Mouse (Mus musculus) MEL (cell line): Measurements from ENCODE around the gene Ube3b. TPM values are rescaled to one million over a fixed set of nuclear protein-coding genes. Genes with fewer than 3 reads are reported as not detected.

ENCODE experiments used
- DNase-seq: peaks from one replicate; pipeline ENCODE4 v3.0.0; 2011; ENCODE audit warnings: low read depth, low spot score
- H3K27ac ChIP-seq: 2 replicates; pipeline ENCODE4 v1.5.1; 2012; ENCODE audit warnings: low read depth, mild to moderate bottlenecking, control low read depth, low read length, moderate library complexity; ENCODE audit not compliant: control insufficient read depth
- H3K27me3 ChIP-seq, 2 experiments: fragments of 150-350 bp in 1 of 2; sonication (generic) in 1 of 2; 2 replicates each; pipeline ENCODE4 v1.6.1; 2012; ENCODE audit warnings: low read length in 2 of 2, mild to moderate bottlenecking in 2 of 2, improper control_type of control experiment in 1 of 2, moderate library complexity in 1 of 2; ENCODE audit not compliant: insufficient read depth in 2 of 2, control insufficient read depth in 1 of 2
- H3K36me3 ChIP-seq, 2 experiments: 2 replicates each; pipeline ENCODE4 v1.6.1; 2012 to 2014; ENCODE audit warnings: low read length in 2 of 2, improper control_type of control experiment in 1 of 2, inconsistent platforms in 1 of 2, mild to moderate bottlenecking in 1 of 2; ENCODE audit not compliant: insufficient read depth in 2 of 2, control insufficient read depth in 1 of 2
- H3K4me1 ChIP-seq, 2 experiments: fragments of 150-350 bp in 1 of 2; sonication (generic) in 1 of 2; 2 replicates each; pipeline ENCODE4 v1.6.1; 2012; ENCODE audit warnings: low read length in 2 of 2, improper control_type of control experiment in 1 of 2, mild to moderate bottlenecking in 1 of 2; ENCODE audit not compliant: insufficient read depth in 2 of 2, control insufficient read depth in 1 of 2
- H3K4me3 ChIP-seq, 2 experiments: fragments of 150-350 bp in 1 of 2; sonication (generic) in 1 of 2; 2 replicates each; pipeline ENCODE4 v1.5.1; 2012; ENCODE audit warnings: low read depth in 2 of 2, low read length in 2 of 2, mild to moderate bottlenecking in 2 of 2, moderate library complexity in 2 of 2, control low read depth in 1 of 2, improper control_type of control experiment in 1 of 2; ENCODE audit not compliant: control insufficient read depth in 1 of 2, insufficient read depth in 1 of 2
- H3K79me2 ChIP-seq: 2 replicates; pipeline ENCODE4 v1.6.1; 2012; ENCODE audit warnings: mild to moderate bottlenecking, low read length, moderate library complexity; ENCODE audit not compliant: control insufficient read depth, poor library complexity, insufficient read depth
- H3K9ac ChIP-seq: 2 replicates; pipeline ENCODE4 v1.6.1; 2012; ENCODE audit warnings: low read depth, mild to moderate bottlenecking, control low read depth, low read length, moderate library complexity; ENCODE audit not compliant: control insufficient read depth, poor library complexity, severe bottlenecking
- H3K9me3 ChIP-seq: fragments of 150-350 bp; sonication (generic); replicated peaks from 2 replicates; pipeline ENCODE4 v1.6.1; 2012; ENCODE audit warnings: mild to moderate bottlenecking, low read length, improper control_type of control experiment, moderate library complexity; ENCODE audit not compliant: insufficient read depth
- BHLHE40 ChIP-seq: IDR thresholded peaks from 2 replicates; pipeline ENCODE4 v1.6.1; 2012; ENCODE audit warnings: low read depth, mild to moderate bottlenecking, inconsistent platforms, low read length, improper control_type of control experiment, borderline replicate concordance
- CTCF ChIP-seq, 3 experiments: IDR thresholded peaks in 2 of 3; conservative IDR thresholded peaks in 1 of 3; 2 replicates each; pipeline ENCODE4 v1.5.1; 2011 to 2012; ENCODE audit warnings: low read length in 3 of 3, low read depth in 2 of 3, mild to moderate bottlenecking in 2 of 3, improper control_type of control experiment in 1 of 3, inconsistent platforms in 1 of 3, mixed read lengths in 1 of 3, moderate library complexity in 1 of 3; ENCODE audit not compliant: control insufficient read depth in 1 of 3, insufficient read depth in 1 of 3, poor library complexity in 1 of 3, severe bottlenecking in 1 of 3
- E2F4 ChIP-seq: IDR thresholded peaks from 2 replicates; pipeline ENCODE4 v1.6.1; 2011; ENCODE audit warnings: low read depth, low read length, improper control_type of control experiment, borderline replicate concordance
- ELF1 ChIP-seq: IDR thresholded peaks from 2 replicates; pipeline ENCODE4 v1.6.1; 2014; ENCODE audit warnings: low read depth, mild to moderate bottlenecking, inconsistent platforms, low read length, improper control_type of control experiment, moderate library complexity
- EP300 ChIP-seq, 2 experiments: IDR thresholded peaks; 2 replicates each; pipeline ENCODE4 v1.6.1; 2011; ENCODE audit warnings: improper control_type of control experiment in 2 of 2, low read length in 2 of 2, low read depth in 1 of 2, mild to moderate bottlenecking in 1 of 2
- ETS1 ChIP-seq: IDR thresholded peaks from 2 replicates; pipeline ENCODE4 v1.6.1; 2012; ENCODE audit warnings: low read depth, mild to moderate bottlenecking, inconsistent platforms, low read length, improper control_type of control experiment, moderate library complexity
- GATA1 ChIP-seq: IDR thresholded peaks from 2 replicates; pipeline ENCODE4 v1.6.1; 2011; ENCODE audit warnings: low read depth, low read length, improper control_type of control experiment
- HCFC1 ChIP-seq: IDR thresholded peaks from 2 replicates; pipeline ENCODE4 v1.6.1; 2012; ENCODE audit warnings: low read depth, mild to moderate bottlenecking, inconsistent platforms, low read length, improper control_type of control experiment, moderate library complexity
- KAT2A ChIP-seq: conservative IDR thresholded peaks from 2 replicates; pipeline ENCODE4 v1.6.1; 2012; ENCODE audit warnings: low read depth, low read length, improper control_type of control experiment, inconsistent platforms
- MAFK ChIP-seq: IDR thresholded peaks from 2 replicates; pipeline ENCODE4 v1.6.1; 2011; ENCODE audit warnings: low read depth, mild to moderate bottlenecking, low read length, improper control_type of control experiment, borderline replicate concordance
- MYB ChIP-seq: IDR thresholded peaks from 2 replicates; pipeline ENCODE4 v1.6.1; 2011; ENCODE audit warnings: mild to moderate bottlenecking, low read depth, low read length, improper control_type of control experiment
- MYC ChIP-seq: IDR thresholded peaks from 2 replicates; pipeline ENCODE4 v1.6.1; 2011; ENCODE audit warnings: low read depth, mild to moderate bottlenecking, low read length, improper control_type of control experiment, moderate library complexity
- NRF1 ChIP-seq: IDR thresholded peaks from 2 replicates; pipeline ENCODE4 v1.6.1; 2014; ENCODE audit warnings: low read depth, mild to moderate bottlenecking, inconsistent platforms, low read length, improper control_type of control experiment, moderate library complexity; ENCODE audit not compliant: poor library complexity, insufficient read depth, severe bottlenecking
- POLR2A ChIP-seq, 2 experiments: IDR thresholded peaks; 2 replicates each; pipeline ENCODE4 v1.6.1; 2011 to 2012; ENCODE audit warnings: low read length in 2 of 2, mild to moderate bottlenecking in 2 of 2, control low read depth in 1 of 2, improper control_type of control experiment in 1 of 2, low read depth in 1 of 2, moderate library complexity in 1 of 2; ENCODE audit not compliant: control insufficient read depth in 1 of 2, insufficient read depth in 1 of 2, poor library complexity in 1 of 2
- RAD21 ChIP-seq: IDR thresholded peaks from 2 replicates; pipeline ENCODE4 v1.6.1; 2011; ENCODE audit warnings: mild to moderate bottlenecking, low read depth, low read length, improper control_type of control experiment
- RCOR1 ChIP-seq: IDR thresholded peaks from 2 replicates; pipeline ENCODE4 v1.6.1; 2012; ENCODE audit warnings: low read depth, mild to moderate bottlenecking, inconsistent platforms, low read length, improper control_type of control experiment
- SIN3A ChIP-seq: IDR thresholded peaks from 2 replicates; pipeline ENCODE4 v1.6.1; 2012; ENCODE audit warnings: low read length, improper control_type of control experiment, inconsistent platforms
- SMC3 ChIP-seq: IDR thresholded peaks from 2 replicates; pipeline ENCODE4 v1.6.1; 2011; ENCODE audit warnings: low read depth, low read length, improper control_type of control experiment
- TAL1 ChIP-seq: IDR thresholded peaks from 2 replicates; pipeline ENCODE4 v1.6.1; 2012; ENCODE audit warnings: mild to moderate bottlenecking, inconsistent platforms, low read length, moderate library complexity, mixed read lengths
- TBP ChIP-seq: IDR thresholded peaks from 2 replicates; pipeline ENCODE4 v1.8.0; 2011; ENCODE audit warnings: low read depth, low read length, improper control_type of control experiment
- TCF12 ChIP-seq: IDR thresholded peaks from 2 replicates; pipeline ENCODE4 v1.6.1; 2014; ENCODE audit warnings: low read depth, mild to moderate bottlenecking, inconsistent platforms, low read length, improper control_type of control experiment, moderate library complexity
- ZKSCAN1 ChIP-seq: IDR thresholded peaks from 2 replicates; pipeline ENCODE4 v1.6.1; 2012; ENCODE audit warnings: low read depth, mild to moderate bottlenecking, inconsistent platforms, low read length, improper control_type of control experiment, moderate library complexity
- polyA plus RNA-seq, 2 experiments: library from polyadenylated mRNA; stranded (reverse) in 1 of 2; unstranded in 1 of 2; fragments of >175 nt in 1 of 2; fragments of >200 nt in 1 of 2; gene quantifications; 2 replicates each; pipeline versions ENCODE4 v1.2.1 to v1.2.4; 2012; ENCODE audit warnings: low replicate concordance in 2 of 2, low read depth in 1 of 2; ENCODE audit not compliant: insufficient read length in 2 of 2, insufficient read depth in 1 of 2, missing spikeins in 1 of 2
- total RNA-seq: library from RNA; depleted of rRNA; stranded (reverse); fragments of 300-350 nt; gene quantifications from 2 replicates; pipeline ENCODE4 v1.2.3, GENCODE M21; 2012

Ube3b gene
- total and polyA plus RNA-seq, 3 experiments: 21.8 to 150 (median 45.4) TPM

DNA sequence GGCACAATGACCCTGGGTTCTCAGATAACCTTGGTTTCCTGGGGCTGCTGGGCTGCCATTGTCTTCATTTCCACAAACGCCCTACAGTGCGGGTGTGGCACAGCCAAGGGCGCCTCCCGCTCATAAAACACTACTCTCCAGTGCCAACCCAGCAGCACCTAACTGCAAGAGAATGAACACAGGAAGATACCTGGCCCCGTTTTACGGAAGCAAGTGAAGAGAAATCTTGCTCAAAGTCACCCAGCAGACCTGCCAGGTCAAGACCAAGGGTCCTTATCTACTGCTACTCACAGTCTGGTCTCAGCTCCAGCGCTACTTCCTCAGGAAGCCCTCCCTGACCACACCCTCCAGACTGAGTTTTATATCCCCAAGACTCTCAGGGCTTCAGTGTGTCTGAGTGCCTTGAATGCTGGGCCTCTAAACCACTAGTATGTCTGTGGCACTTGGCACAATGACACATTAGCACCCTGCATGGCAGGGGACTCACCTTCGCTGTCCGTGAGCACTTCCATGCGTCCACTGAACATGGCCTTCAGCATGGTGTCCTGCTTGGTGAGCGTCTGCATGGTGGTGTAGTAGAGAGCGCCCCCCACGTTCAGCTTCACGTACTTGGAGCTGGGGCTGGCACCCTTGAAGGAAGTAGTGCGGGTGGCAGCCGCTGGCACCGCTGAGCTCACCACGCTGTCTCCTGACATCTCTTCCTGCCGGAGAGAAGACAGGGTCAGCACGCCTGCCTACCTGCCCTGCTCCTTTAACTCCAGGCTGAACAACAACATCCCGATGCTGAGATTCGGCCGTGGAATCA, 5.8 kb upstream of the Ube3b start:
- Histone ChIP-seq H3K27ac (peak overlapping the region; percentile 69), H3K79me2 (peaks cover 16% of the 10 kb centered on the region), H3K27me3 (no peaks in the 10 kb centered on the region), H3K36me3 (peaks cover 3 to 40% of the 10 kb centered on the region in 2 experiments; a peak in 3 of 4 replicates), H3K4me3 (no peak overlapping the region), H3K9ac (peak overlapping the region; percentile 1; the same call in 1 of the 2 replicates)
- peak; percentile 89 for DNase-seq
- TF ChIP-seq MYB (0 out of 2 replicates have a peak, but pooled peaks have one; percentile 28), RAD21 (no peak), SMC3 (no peak), TCF12 (peak; percentile 87), ELF1 (peak; percentile 62), RCOR1 (peak; percentile 72; the same call in 1 of the 2 replicates), MAFK (no peak), TBP (peak; percentile 63; the same call in 1 of the 2 replicates), NRF1 (no peak), ETS1 (peak; percentile 67), EP300 (IDR thresholded peaks at IDR 0.05; ENCODE audit: low read depth in 1 of 2, low read length in 2 of 2) (peak; percentile 89 to 91), ZKSCAN1 (no peak), HCFC1 (0 out of 2 replicates have a peak, but pooled peaks have one; percentile 7), CTCF (IDR thresholded peaks at IDR 0.05 in 2 of 3, conservative IDR thresholded peaks at IDR 0.05 in 1 of 3; ENCODE audit: control insufficient read depth in 1 of 3, insufficient read depth in 1 of 3, low read depth in 2 of 3, low read length in 3 of 3, poor library complexity in 1 of 3, severe bottlenecking in 1 of 3) (peak in 2 of 3 experiments; percentile 31 to 37; a peak in 3 of 6 replicates), E2F4 (no peak), SIN3A (peak; percentile 73), KAT2A (no peak), MYC (peak; percentile 58; the same call in 1 of the 2 replicates), POLR2A (IDR thresholded peaks at IDR 0.05; ENCODE audit: control insufficient read depth in 1 of 2, insufficient read depth in 1 of 2, low read depth in 1 of 2, low read length in 2 of 2, poor library complexity in 1 of 2) (peak in 1 of 2 experiments; percentile 39; a peak in 1 of 4 replicates), TAL1 (peak; percentile 77), GATA1 (peak; percentile 88), BHLHE40 (0 out of 2 replicates have a peak, but pooled peaks have one; percentile 33)
- TF ChIP-seq, all 39 proteins: peak for 15
- Histone ChIP-seq H3K4me1 (peaks cover 23 to 61% of the 10 kb centered on the region in 2 experiments), H3K9me3 (no peaks in the 10 kb centered on the region)
